Mouse (Mus musculus) T-helper 1 cell (primary cell): Measurements from ENCODE around the gene Mad1l1.

Source experiments
- in situ Hi-C: fragments of 300-600 bp; cut with MboI, MseI; formaldehyde crosslinking; loops from one replicate; pipeline ENCODE4 v1.15.1; 2025; ENCODE audit warnings: high pct_unique_total_duplicates

Mad1l1 gene

DNA sequence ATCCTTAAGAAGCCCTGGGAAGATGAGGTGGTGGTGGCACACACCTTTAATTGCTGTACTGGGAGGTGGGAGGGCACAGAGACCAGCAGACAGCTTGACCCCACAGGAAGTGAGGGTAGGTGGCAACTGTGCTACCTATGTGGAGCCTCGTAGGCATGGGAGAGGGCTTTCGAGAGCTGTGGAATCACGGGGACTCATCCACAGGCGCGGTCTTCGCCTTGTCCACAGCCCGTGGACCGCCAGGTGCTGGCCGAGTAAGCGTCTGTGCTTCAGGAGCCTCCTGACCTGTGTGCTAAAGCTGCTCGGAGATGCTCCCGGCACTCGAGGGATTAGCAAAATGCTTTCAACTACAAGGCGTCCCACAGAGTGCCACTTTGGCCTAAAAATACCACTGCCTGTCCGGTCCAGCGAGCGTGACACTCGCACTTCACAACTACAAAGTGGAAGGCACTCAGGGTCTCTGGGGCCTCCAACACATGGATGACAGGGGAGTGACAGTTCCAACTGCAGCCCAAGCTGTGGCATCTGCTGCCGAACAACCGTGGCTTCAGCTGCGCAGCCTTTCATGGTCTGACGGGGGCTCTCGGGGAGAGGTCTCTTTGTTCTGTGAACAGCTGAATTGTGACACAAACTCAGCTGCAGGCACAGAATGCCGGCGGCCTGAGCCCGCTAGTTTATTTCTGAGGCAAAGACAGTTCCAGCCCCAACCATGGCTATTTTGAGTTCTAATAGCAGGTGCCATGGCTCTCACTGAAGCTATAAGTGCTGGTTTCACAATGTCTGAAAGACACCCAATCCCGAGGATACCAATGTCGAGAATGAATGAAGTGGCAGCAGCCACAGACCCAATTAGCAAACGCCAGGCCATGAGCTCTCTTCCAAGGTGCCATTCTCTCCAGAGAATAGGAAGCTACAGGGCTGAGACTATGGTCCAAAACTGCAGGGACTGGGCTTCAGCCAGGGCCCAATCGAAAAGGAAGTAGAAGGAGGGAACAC is 57.3 kb downstream of the Mad1l1 start:
- in situ Hi-C loops, result no loop called here

DNA sequence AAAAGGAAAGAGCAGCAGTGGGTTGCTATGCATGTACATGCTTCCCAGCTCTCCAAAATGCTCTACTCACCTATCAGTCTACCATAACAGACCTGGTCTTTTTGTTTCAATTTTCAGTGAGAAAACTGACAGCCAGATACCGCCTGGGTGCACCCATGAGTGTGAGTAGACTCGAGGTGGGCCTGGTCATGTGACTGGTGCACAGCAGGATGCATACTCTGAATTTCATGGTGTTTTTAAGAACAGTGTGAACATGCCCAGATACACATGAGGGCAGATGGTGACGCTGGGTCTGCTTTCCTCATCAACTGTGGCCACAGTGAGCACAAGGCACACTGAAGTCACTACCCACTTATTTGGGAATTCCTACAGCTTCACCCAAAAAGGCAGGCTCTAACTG is 59.0 kb downstream of the Mad1l1 start:
- in situ Hi-C loops, result no loop called here

- in situ Hi-C loops, result no loop called here
Measured at GRCm38 (mm10) chr5:140261313-140261712, 60.0 kb downstream of the Mad1l1 start.

DNA sequence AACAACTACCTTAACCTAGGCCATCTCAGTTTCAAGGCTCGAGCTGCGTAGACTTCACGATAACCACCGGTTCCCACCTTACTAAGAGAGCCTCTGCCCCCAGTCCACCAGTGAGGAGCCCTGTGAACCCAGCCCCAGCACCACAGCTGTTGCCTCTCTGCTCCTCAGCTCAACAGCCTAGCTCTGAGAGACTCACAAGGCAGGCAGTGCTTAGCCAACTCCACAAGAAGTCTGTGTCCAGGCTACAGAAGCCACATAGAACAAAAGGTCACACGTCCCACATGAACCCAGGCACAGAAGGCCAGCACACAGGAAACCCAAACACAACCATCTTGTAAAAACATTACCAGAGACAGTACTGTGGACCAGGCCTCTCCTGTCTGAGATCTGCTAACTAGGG is 62.7 kb downstream of the Mad1l1 start:
- in situ Hi-C loops, result no loop called here

DNA sequence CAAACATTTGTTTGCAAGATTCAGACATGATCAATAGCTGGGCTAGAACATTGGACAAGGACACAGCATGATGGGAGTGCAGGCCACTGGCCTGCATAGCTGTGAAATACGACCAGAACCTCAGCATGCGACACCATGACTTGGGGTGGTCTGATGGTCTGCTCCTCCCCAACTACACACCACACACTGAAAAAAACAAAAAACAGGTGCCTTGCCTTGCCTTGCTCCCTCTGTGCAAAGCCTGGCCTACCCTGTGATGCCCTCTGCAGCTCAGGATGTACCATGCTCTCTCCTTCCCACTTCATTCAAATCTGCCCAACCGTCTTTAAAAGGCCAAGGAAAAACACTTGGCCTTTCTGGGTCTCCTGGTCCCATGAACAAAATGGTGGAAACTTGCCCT is 63.3 kb downstream of the Mad1l1 start:
- in situ Hi-C loops, result no loop called here

DNA sequence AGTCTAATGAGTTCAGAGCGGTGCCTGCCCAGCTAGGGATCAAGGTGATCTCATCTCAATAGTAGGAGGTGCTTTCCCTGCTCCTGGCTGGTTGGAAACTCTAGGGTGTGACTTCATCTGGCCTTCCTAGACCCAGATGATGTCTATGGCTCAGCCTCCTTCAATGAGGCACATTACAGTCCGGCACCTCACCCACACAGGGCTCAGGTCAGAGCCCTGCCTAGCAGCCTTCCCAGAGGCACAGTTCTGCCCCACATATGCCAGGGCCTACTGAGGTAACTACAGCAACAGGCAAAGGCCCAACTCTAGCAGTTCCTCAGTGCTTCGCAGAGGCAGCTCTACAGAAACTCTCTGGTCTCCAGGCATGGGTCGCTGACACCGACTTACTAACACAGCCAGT is 63.9 kb downstream of the Mad1l1 start:
- in situ Hi-C loops, result no loop called here

DNA sequence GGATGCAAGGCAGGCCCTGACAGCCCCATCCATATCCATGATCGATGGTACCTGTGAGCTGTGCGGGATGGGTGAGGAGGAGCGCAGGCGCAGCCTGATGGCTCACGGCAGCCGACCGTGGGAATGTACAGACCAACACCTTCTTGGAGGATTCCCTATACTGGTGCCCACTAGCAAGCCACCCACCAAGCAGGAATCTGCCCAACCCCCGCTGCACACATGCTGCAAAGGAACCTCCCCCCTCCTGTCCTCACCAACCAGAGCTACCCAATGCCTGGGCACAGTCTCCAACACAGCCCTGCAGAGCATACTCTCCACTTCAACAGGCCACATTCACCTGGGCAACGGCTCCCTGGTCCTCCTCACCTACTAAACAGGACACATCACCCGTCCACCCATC is 64.7 kb downstream of the Mad1l1 start:
- in situ Hi-C loops, result no loop called here

- in situ Hi-C loops, result no loop called here
Measured at GRCm38 (mm10) chr5:140255265-140255664, 66.1 kb downstream of the Mad1l1 start.

- in situ Hi-C loops, result no loop called here
Measured at GRCm38 (mm10) chr5:140254656-140255055, 66.7 kb downstream of the Mad1l1 start.

DNA sequence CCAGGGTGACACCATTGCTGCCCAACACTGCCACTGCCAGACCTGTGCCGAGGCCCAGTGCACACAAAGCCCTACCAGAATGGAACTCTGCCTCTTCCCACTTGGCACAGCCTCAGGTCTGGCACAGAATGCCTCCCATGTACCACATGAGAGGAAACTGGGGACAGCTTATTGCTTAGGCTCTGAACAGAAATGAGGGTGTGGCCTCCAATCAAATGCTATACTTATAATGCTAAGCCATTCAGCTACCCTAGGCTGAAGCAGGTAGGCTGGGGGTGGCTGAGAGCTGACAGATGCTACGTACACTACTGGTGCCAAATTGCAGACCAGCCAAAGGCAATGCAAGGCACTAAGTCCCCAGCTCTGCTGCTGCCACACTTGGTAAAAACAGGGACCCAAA is 69.4 kb downstream of the Mad1l1 start:
- in situ Hi-C loops, result no loop called here

- in situ Hi-C loops, result no loop called here
Measured at GRCm38 (mm10) chr5:140250370-140250769, 71.0 kb downstream of the Mad1l1 start.

GRCm38 (mm10) chr5:140249359-140250062 is 71.8 kb downstream of the Mad1l1 start:
- in situ Hi-C loops, result loop anchor here (5.0 kb wide), 1 partner anchor 47 kb away; no protein-coding TSS in a partner anchor

DNA sequence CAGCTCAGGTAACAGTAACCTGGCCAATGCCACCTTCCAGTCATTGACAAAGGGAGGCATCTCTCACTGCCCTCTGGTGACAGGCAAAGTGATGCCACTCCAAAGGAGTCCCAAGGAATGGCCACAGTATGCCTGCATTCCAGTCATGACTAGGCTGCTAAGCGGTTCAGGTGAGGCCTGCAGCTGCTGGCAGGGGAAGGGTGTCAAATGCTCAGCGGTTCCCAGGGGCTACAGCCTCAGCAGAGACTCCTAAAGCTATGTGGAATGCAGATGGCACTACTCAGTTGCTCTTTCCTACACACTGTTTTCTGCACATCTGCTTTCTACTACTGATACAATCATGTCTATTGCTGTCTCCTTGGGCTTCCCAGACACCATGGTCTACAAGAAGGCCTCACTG is 73.3 kb downstream of the Mad1l1 start:
- in situ Hi-C loops, result loop anchor here (5.0 kb wide), 1 partner anchor 46 kb away; no protein-coding TSS in a partner anchor

DNA sequence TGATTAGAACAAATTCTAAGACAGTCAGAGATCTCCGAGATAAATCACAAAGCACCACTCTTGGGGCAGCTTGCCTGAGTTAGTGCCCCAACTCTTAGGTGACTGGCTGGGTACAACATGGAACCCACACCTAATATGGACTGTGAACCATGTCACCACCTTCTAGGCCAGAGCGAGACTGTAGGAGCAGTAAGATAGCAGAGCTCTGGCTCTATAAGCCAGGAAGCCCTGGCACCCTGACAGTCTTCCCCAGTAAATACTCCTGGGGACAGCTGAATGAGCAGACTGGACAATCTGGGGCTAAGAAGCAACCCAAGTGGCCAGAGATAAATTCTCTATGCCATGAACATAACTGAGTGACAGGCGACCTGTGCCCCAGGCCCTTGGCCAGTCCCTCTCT is 81.1 kb downstream of the Mad1l1 start:
- in situ Hi-C loops, result no loop called here

DNA sequence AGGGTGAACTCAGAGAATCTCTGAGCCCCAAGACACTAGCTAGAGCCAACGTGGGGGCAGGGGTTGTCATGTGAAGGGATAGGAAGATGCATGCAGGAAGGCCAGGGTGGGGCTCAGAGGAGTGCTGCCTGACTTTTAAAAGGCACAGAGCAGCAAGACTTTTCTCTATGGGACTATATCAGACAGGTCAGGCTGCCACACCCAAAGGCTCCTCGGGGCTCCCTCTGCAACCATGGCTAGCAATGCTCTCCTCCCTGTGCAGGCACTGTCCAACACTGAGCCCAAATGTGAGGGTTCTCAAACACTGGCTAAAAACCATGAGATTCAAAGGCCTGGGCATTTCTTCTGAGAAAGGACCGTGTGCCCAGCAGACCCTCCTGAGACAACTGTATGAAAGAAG is 82.5 kb downstream of the Mad1l1 start:
- in situ Hi-C loops, result no loop called here

DNA sequence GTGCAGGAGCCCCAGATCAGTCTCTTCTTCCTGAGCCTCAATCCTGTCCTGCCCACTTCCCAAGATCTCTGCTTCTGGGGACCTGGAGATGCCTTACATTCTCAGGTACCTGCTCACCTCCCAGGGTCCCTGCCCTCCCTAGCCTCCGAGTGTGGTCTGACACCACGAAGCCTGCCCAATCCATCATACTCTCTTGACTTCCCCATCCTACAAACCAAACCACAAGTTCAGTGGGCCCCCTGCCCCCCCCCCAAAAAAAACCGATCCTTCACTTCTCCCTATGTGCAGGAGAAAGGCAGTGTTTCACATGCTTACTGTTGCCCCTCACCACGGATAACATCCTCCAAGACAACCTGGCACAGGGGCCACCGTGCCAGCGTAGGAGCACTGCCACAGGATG is 90.5 kb downstream of the Mad1l1 start:
- in situ Hi-C loops, result no loop called here

DNA sequence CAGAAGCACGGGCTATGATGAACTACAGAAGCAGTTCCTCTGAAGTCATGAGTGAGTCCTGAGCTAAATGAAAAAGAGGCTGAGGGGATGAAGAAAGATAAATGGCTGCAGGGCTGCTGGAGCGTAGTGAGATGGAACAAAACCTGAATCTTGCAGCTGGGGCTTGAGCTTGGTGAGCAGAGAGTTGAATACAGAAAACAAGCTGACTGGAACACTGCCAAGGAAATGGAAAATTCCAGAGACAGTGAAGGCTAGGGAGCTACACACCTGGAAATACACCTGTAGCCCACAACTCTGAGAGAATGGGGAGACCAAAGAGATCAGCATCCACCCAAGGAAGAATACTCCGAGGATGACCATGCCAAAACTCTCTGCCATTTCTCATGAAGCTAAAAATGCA is 93.0 kb downstream of the Mad1l1 start:
- in situ Hi-C loops, result no loop called here

DNA sequence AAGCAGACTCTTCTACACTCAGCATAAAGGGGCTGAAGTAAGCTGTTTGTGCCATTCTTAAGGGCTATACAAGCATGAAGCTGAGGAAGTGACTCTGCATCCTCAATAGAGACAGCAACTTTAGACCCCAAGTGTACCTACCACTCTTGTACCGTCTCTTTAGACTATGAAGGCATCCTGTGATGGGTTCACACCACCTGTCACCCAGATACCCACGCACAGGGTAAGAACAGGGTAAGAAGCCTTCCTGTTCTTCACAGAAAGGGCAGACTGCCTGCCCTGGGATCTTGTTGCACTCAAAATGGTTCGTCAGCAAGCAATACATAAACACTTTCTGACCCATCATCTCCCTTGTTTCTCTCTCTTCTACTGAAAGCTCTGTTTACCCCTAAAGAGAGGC is 94.5 kb downstream of the Mad1l1 start:
- in situ Hi-C loops, result no loop called here

DNA sequence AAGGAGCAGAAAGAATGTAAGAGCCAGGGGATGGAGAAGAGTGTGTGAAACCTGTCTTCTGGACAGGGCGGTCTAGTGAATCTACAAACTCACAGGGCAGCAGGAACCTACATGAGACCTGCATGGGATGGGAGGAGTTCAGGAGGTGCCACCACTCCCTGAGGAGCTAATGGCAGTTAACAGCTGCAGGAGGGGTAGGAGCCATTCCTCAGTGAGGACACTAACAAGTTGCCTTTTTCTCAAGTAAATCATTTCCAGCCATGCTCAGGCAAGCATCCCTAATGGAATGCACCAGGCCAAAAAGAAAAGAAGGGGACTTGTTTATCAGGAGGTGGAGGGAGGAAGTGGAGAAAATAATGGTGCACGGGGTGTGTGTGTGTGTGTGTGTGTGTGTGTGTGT is 95.5 kb downstream of the Mad1l1 start:
- in situ Hi-C loops, result no loop called here

GRCm38 (mm10) chr5:140225103-140225502 is 96.2 kb downstream of the Mad1l1 start:
- in situ Hi-C loops, result no loop called here

DNA sequence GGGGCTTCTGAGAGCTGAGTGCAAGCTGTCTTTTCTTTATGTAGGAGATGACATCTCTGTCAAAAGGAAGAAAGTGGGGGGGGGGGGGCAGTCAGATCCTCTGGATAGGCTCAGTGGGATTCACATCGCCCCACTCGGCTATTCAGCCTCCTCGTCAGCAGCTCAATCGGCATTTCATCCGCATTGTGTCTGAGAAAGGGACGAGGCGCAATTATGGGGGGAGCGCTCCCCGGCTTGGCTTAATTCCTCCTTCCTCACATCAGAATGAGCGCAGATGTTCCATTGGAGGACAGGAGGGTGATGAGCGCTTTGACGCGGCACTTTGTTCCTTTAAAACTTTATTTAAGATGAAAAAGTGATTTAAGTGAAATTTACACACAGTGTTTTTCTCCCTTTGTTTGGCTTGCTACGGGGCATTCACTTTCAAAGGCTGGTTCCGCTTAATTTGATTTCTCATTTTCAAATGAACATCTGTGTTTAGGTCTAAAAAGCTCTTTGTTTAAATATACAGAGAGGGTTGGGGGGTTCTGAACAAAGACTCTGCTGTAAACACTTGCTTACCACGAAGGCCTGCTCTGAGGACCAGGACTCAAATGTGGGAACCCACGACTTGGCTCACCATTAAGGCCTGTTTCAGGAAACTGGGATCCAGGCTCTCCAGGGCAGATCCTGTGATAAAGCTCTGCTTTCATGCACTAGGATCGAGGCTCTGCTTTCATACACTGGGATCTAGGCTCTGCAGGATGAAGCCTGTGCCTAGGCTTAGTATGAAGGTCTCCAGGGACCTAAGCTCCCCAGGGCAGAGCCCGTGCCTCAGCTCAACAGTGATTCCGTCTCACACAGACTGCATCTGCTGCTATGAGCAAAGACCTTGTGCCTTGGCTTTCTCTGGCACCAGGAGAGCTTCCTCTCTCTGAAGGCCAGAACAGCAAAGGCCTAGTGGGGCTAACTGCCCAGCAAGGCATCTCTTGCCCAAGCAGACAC is 98.0 kb downstream of the Mad1l1 start:
- in situ Hi-C loops, result no loop called here
